Mouse (Mus musculus): ENCODE results near the gene Agmat. TPM values are rescaled to one million over a fixed set of nuclear protein-coding genes. Genes with fewer than 3 reads are reported as not detected.

The Agmat gene
- polyA plus RNA-seq, 1 experiment from 2014 or later = 16.3 TPM

DNA sequence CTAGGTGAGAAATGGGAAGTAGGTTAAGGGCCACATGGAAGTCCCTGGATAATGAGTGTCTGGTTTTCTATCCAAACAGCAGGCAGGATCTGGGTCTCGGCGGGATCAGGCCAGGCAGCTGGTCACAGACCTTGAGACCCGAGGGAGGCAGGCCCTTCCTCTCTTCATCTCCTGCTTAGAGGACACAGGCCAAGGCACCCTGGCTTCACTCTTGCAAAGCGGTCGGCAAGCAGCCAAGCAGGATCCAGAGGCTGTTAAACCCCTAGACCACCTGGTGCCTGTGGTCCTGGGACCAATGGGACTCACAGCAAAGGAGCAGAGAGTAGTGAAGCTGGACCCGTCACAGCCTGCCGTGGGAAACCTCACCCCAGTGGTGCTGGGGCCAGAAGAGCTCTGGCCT lies 49.9 kb downstream of the Agmat start:
- Histone ChIP-seq H3K27ac (no peak overlapping the region), H3K9ac (no peak overlapping the region), H3K9me3 (replicated peaks) (no peaks in the 10 kb centered on the region), H3K4me1 (peaks cover 45% of the 10 kb centered on the region), H3K4me2 (no peak overlapping the region), H3K36me3 (peaks cover 30% of the 10 kb centered on the region), H3K4me3 (no peak overlapping the region), H3K27me3 (replicated peaks) (no peaks in the 10 kb centered on the region)
- ATAC-seq = no peak
- WGBS (ENCODE audit: insufficient replicate concordance) = 85% methylated on average over 7 of the region's 7 CpGs

GRCm38 (mm10) chr4:141796954-141797353 lies 50.5 kb downstream of the Agmat start:
- Histone ChIP-seq H3K36me3 (peaks cover 30% of the 10 kb centered on the region), H3K4me2 (no peak overlapping the region), H3K4me1 (peaks cover 39% of the 10 kb centered on the region), H3K27ac (no peak overlapping the region), H3K4me3 (no peak overlapping the region), H3K9me3 (replicated peaks) (no peaks in the 10 kb centered on the region), H3K27me3 (replicated peaks) (no peaks in the 10 kb centered on the region), H3K9ac (no peak overlapping the region)
- 74% methylated on average over 3 of the region's 4 CpGs for WGBS (ENCODE audit: insufficient replicate concordance)
- no peak for ATAC-seq

DNA sequence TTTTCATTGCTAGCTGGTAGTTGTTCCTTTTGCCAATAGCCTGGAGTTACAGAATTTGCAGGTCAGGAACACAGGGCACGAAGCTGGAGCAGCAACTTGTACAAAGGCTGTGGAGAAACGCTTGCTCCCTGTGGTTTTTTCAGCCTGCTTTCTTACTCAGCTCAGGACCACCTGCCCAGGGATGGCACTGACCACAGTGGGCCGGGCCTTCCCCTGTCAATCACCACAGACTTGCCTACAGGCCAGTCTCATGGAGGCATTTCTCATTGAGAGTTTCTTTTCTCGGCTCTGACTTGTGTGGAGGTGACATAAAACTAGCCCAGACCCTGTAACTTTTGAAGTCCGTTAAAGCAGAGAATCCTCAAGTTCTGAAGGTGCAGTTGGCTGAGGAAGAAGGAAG lies 51.1 kb downstream of the Agmat start:
- H3K36me3 ChIP-seq = peaks cover 31% of the 10 kb centered on the region
- no peak overlapping the region for H3K9ac ChIP-seq
- peaks cover 33% of the 10 kb centered on the region for H3K4me1 ChIP-seq
- 84% methylated on average over 5 of the region's 5 CpGs for WGBS (ENCODE audit: insufficient replicate concordance)
- H3K9me3 ChIP-seq (replicated peaks) = no peaks in the 10 kb centered on the region
- no peak overlapping the region for H3K27ac ChIP-seq
- no peak overlapping the region for H3K4me3 ChIP-seq
- H3K27me3 ChIP-seq (replicated peaks) = no peaks in the 10 kb centered on the region
- H3K4me2 ChIP-seq = no peak overlapping the region
- no peak for ATAC-seq

- H3K4me1 ChIP-seq = no peaks in the 10 kb centered on the region
- H3K27me3 ChIP-seq (replicated peaks) = no peaks in the 10 kb centered on the region
- H3K4me2 ChIP-seq = no peak overlapping the region
- 75% methylated on average over 4 of the region's 4 CpGs for WGBS (ENCODE audit: insufficient replicate concordance)
- no peak overlapping the region for H3K9ac ChIP-seq
- peak overlapping the region; percentile 11; the same call in 1 of the 2 replicates for H3K27ac ChIP-seq
- H3K4me3 ChIP-seq = no peak overlapping the region
- peaks cover 66% of the 10 kb centered on the region for H3K36me3 ChIP-seq
- H3K9me3 ChIP-seq (replicated peaks) = no peaks in the 10 kb centered on the region
- 0 out of 2 replicates have a peak, but pooled peaks have one; percentile 27 for ATAC-seq
These were observed 57.6 kb downstream of the Agmat start for GRCm38 (mm10) chr4:141804105-141804504.

GRCm38 (mm10) chr4:141805886-141806285 lies 59.4 kb downstream of the Agmat start:
- peaks cover 83% of the 10 kb centered on the region for H3K36me3 ChIP-seq
- no peaks in the 10 kb centered on the region for H3K27me3 ChIP-seq (replicated peaks)
- H3K4me3 ChIP-seq = no peak overlapping the region
- no peak overlapping the region for H3K4me2 ChIP-seq
- 77% methylated on average over 8 of the region's 8 CpGs for WGBS (ENCODE audit: insufficient replicate concordance)
- H3K4me1 ChIP-seq = no peaks in the 10 kb centered on the region
- no peak for ATAC-seq
- H3K9ac ChIP-seq = no peak overlapping the region
- no peaks in the 10 kb centered on the region for H3K9me3 ChIP-seq (replicated peaks)
- H3K27ac ChIP-seq = no peak overlapping the region

Other genes starting within 250 kb of the Agmat start
- gene Spen, start 208.1 kb upstream of the Agmat start, polyA plus RNA-seq (2016; fragmentation: Nextera tagmentation; extraction: Ambion mirVana) = 9.1 and 9.2 TPM in 2 replicates
- 4.0 and 5.3 TPM in 2 replicates for gene Fblim1, start 140.6 kb upstream of the Agmat start, polyA plus RNA-seq (2016; fragmentation: Nextera tagmentation; extraction: Ambion mirVana)
- 3.2 and 3.6 TPM in 2 replicates for gene Tmem82, start 128.0 kb upstream of the Agmat start, polyA plus RNA-seq (2016; fragmentation: Nextera tagmentation; extraction: Ambion mirVana)
- gene Slc25a34, start 122.9 kb upstream of the Agmat start, polyA plus RNA-seq (2016; fragmentation: Nextera tagmentation; extraction: Ambion mirVana) = not detected in 2 replicates
- gene Plekhm2, start 81.8 kb upstream of the Agmat start, polyA plus RNA-seq (2016; fragmentation: Nextera tagmentation; extraction: Ambion mirVana) = 1.9 and 2.4 TPM in 2 replicates
- 0.74 TPM in 1 of 2 replicates, not detected in the other for gene Rsc1a1, start 61.1 kb upstream of the Agmat start, polyA plus RNA-seq (2016; fragmentation: Nextera tagmentation; extraction: Ambion mirVana)
- gene Ddi2, start 23.3 kb upstream of the Agmat start, polyA plus RNA-seq (2016; fragmentation: Nextera tagmentation; extraction: Ambion mirVana) = 28.0 and 28.6 TPM in 2 replicates
- 3.1 and 3.2 TPM in 2 replicates for gene Dnajc16, start 44.3 kb downstream of the Agmat start, polyA plus RNA-seq (2016; fragmentation: Nextera tagmentation; extraction: Ambion mirVana)
- 13.5 and 14.5 TPM in 2 replicates for gene Casp9, start 46.9 kb downstream of the Agmat start, polyA plus RNA-seq (2016; fragmentation: Nextera tagmentation; extraction: Ambion mirVana)
- not detected in 2 replicates for gene Cela2a, start 79.5 kb downstream of the Agmat start, polyA plus RNA-seq (2016; fragmentation: Nextera tagmentation; extraction: Ambion mirVana)
- gene Ctrc, start 99.7 kb downstream of the Agmat start, polyA plus RNA-seq (2016; fragmentation: Nextera tagmentation; extraction: Ambion mirVana) = not detected in 2 replicates
- gene Efhd2, start 128.2 kb downstream of the Agmat start, polyA plus RNA-seq (2016; fragmentation: Nextera tagmentation; extraction: Ambion mirVana) = 75.0 and 75.6 TPM in 2 replicates

All from liver, embryonic 12.5 days (tissue).